ENCODE assay signal across 8 mouse cellular contexts in the genomic region with DNA sequence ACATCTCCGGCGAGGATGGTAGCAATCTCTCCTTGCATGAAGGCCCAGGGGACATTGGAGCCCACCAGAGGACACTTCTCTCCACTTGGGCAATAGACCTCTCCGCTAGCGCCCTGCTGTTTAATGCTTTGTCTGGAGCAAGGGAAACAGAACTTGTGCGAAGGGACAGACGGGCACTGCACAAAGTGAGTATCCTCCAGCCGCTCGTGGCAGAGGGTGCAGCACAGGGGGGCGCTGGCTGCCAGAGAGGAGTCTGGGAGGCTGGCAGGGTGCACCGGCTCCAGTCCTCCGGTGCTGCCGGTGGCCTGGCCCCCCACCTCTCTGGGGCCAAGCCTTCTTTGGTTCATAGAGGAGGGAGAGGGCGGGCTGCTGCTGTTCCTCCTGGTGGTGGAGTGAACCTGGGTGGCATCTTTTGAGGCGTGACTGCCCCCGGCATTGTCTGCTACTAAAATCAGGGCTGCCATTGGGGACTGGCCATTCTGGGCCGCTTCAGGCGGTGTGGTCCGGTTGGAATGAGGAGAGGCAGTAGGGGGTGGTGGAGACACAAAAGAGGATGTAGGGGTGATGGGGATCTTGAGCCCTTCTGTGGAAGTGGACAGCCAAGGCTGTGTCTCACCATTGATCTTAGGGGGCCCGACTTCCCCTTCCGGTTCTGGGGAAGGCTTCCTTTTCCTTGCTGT. TPM values are rescaled to one million over a fixed set of nuclear protein-coding genes. Genes with fewer than 3 reads are reported as not detected.
DNase-seq lines count a peak whose midpoint lies in the region; ATAC-seq and TF ChIP-seq lines count a peak whose summit lies in the region.

No protein-coding gene starts in this region.

- peaks cover 3% of the 10 kb centered on the region; the same call in 1 of the 2 replicates for H3K4me1 ChIP-seq in bone marrow, adult 2 months (ENCODE audit: control insufficient read depth, insufficient read depth, low read length)
- H3K4me1 ChIP-seq in forebrain, embryonic 14.5 days (ENCODE audit: control insufficient read depth, insufficient read depth, low read length), result peaks cover 43% of the 10 kb centered on the region
- peaks cover 55% of the 10 kb centered on the region for H3K4me1 ChIP-seq in hindbrain, embryonic 12.5 days
- peaks cover 48% of the 10 kb centered on the region for H3K4me1 ChIP-seq in limb, embryonic 11.5 days (ENCODE audit: control insufficient read depth, insufficient read depth, low read length)
- H3K4me1 ChIP-seq in midbrain, embryonic 13.5 days (replicated peaks), result peaks cover 67% of the 10 kb centered on the region

- under 1% methylated on average over 20 of the region's 20 CpGs for WGBS in bone marrow, adult 2 months
- WGBS in forebrain, embryonic 14.5 days, result 2% methylated on average over 20 of the region's 20 CpGs
- WGBS in hindbrain, embryonic 12.5 days, result 2% methylated on average over 20 of the region's 20 CpGs
- WGBS in limb, embryonic 11.5 days, result 10% methylated on average over 20 of the region's 20 CpGs
- WGBS in midbrain, embryonic 13.5 days, result 3% methylated on average over 20 of the region's 20 CpGs

- H3K4me3 ChIP-seq in bone marrow, adult 2 months (replicated peaks; ENCODE audit: control insufficient read depth, low read depth, low read length), result peak overlapping the region; percentile 93
- H3K4me3 ChIP-seq in forebrain, embryonic 14.5 days (ENCODE audit: low read depth, low read length), result peak overlapping the region; percentile 99
- H3K4me3 ChIP-seq in hindbrain, embryonic 12.5 days, result peak overlapping the region; percentile 99
- H3K4me3 ChIP-seq in limb, embryonic 11.5 days (ENCODE audit: low read depth, low read length), result peak overlapping the region; percentile 99
- H3K4me3 ChIP-seq in midbrain, embryonic 13.5 days (replicated peaks), result peak overlapping the region; percentile 100

- no peaks in the 10 kb centered on the region for H3K27me3 ChIP-seq in forebrain, embryonic 14.5 days (replicated peaks; ENCODE audit: control insufficient read depth, insufficient read depth, low read length)
- no peaks in the 10 kb centered on the region for H3K27me3 ChIP-seq in hindbrain, embryonic 12.5 days
- H3K27me3 ChIP-seq in limb, embryonic 11.5 days (ENCODE audit: control insufficient read depth, insufficient read depth, low read length), result no peaks in the 10 kb centered on the region
- H3K27me3 ChIP-seq in midbrain, embryonic 13.5 days, result no peaks in the 10 kb centered on the region

- peaks cover 41% of the 10 kb centered on the region for H3K36me3 ChIP-seq in forebrain, embryonic 14.5 days (ENCODE audit: control insufficient read depth, insufficient read depth, low read length)
- H3K36me3 ChIP-seq in hindbrain, embryonic 12.5 days, result peaks cover 6% of the 10 kb centered on the region; the same call in 1 of the 2 replicates
- H3K36me3 ChIP-seq in limb, embryonic 11.5 days (ENCODE audit: control insufficient read depth, insufficient read depth, low read length), result peaks cover 5% of the 10 kb centered on the region
- peaks cover 12% of the 10 kb centered on the region; the same call in 1 of the 2 replicates for H3K36me3 ChIP-seq in midbrain, embryonic 13.5 days

- no peak for TF ChIP-seq CTCF in bone marrow, adult 2 months (IDR thresholded peaks at IDR 0.05; ENCODE audit: control insufficient read depth, insufficient read depth, low read length)

- peak overlapping the region; percentile 96 for H3K27ac ChIP-seq in bone marrow, adult 2 months (ENCODE audit: control insufficient read depth, insufficient read depth, low read depth, low read length, poor library complexity)
- H3K27ac ChIP-seq in forebrain, embryonic 14.5 days (ENCODE audit: low read depth, low read length), result peak overlapping the region; percentile 100
- H3K27ac ChIP-seq in hindbrain, embryonic 12.5 days, result peak overlapping the region; percentile 98
- 0 out of 2 replicates have a peak overlapping the region, but pooled peaks have one; percentile 36 for H3K27ac ChIP-seq in limb, embryonic 11.5 days (replicated peaks; ENCODE audit: low read depth, low read length)
- peak overlapping the region; percentile 99 for H3K27ac ChIP-seq in midbrain, embryonic 13.5 days

- 0 out of 2 replicates have a peak, but pooled peaks have one; percentile 16 for TF ChIP-seq POLR2A in bone marrow, adult 2 months (IDR thresholded peaks at IDR 0.05; ENCODE audit: borderline replicate concordance, control insufficient read depth, low read depth, low read length)

- DNase-seq in layer of hippocampus, adult 11-12 months (ENCODE audit: low spot score), result peak; percentile 49
- no peak for DNase-seq in layer of hippocampus, adult 9-10 months (ENCODE audit: low spot score)
- DNase-seq in forebrain, embryonic 14.5 days (ENCODE audit: low spot score), result peak; percentile 62
- DNase-seq in limb, embryonic 11.5 days (ENCODE audit: low spot score), result no peak
- peak; percentile 71 for DNase-seq in thymus, adult 18-20 months

- no peak for ATAC-seq in forebrain, embryonic 14.5 days
- no peak for ATAC-seq in hindbrain, embryonic 12.5 days (ENCODE audit: low FRiP score)
- no peak for ATAC-seq in limb, embryonic 11.5 days (ENCODE audit: insufficient number of reproducible peaks, low FRiP score, low TSS enrichment, low read depth)
- no peak for ATAC-seq in midbrain, embryonic 13.5 days

- peak overlapping the region; percentile 100 for H3K4me2 ChIP-seq in forebrain, embryonic 14.5 days (ENCODE audit: low read length)
- H3K4me2 ChIP-seq in hindbrain, embryonic 12.5 days (replicated peaks), result peak overlapping the region; percentile 93
- H3K4me2 ChIP-seq in limb, embryonic 11.5 days (ENCODE audit: low read depth, severe bottlenecking), result peak overlapping the region; percentile 99
- H3K4me2 ChIP-seq in midbrain, embryonic 13.5 days (replicated peaks), result peak overlapping the region; percentile 100

- H3K9me3 ChIP-seq in forebrain, embryonic 14.5 days (replicated peaks; ENCODE audit: control insufficient read depth, low read length), result no peaks in the 10 kb centered on the region
- no peaks in the 10 kb centered on the region for H3K9me3 ChIP-seq in hindbrain, embryonic 12.5 days (replicated peaks)
- H3K9me3 ChIP-seq in limb, embryonic 11.5 days (ENCODE audit: control insufficient read depth, low read length), result no peaks in the 10 kb centered on the region
- H3K9me3 ChIP-seq in midbrain, embryonic 13.5 days, result no peaks in the 10 kb centered on the region

- H3K9ac ChIP-seq in forebrain, embryonic 14.5 days (ENCODE audit: low read length), result peak overlapping the region; percentile 100
- H3K9ac ChIP-seq in hindbrain, embryonic 12.5 days, result peak overlapping the region; percentile 100
- peak overlapping the region; percentile 99 for H3K9ac ChIP-seq in limb, embryonic 11.5 days (ENCODE audit: low read length)
- H3K9ac ChIP-seq in midbrain, embryonic 13.5 days (replicated peaks), result peak overlapping the region; percentile 100

RNA-seq across cellular contexts. Expression of a gene that starts 2.5 kb away (rescaled TPM):
- 21.3 and 35.8 TPM in 2 replicates for polyA plus RNA-seq in bone marrow, adult 2 months (2011; ENCODE audit: insufficient read depth, insufficient read length, low replicate concordance, missing spikeins)
- 7.9 and 8.3 TPM in 2 replicates for polyA plus RNA-seq in forebrain, embryonic 14.5 days (2014; fragmentation: Nextera tagmentation; extraction: Ambion mirVana)
- polyA plus RNA-seq in hindbrain, embryonic 12.5 days (2016; fragmentation: Nextera tagmentation; extraction: Ambion mirVana), result 8.8 and 9.6 TPM in 2 replicates
- 4.9 and 5.6 TPM in 2 replicates for polyA plus RNA-seq in limb, embryonic 11.5 days (2014; fragmentation: Nextera tagmentation; extraction: Ambion mirVana)
- 8.3 and 9.2 TPM in 2 replicates for polyA plus RNA-seq in midbrain, embryonic 13.5 days (2015; fragmentation: Nextera tagmentation; extraction: Ambion mirVana)

Comparison
In these comparisons a context has a peak if more than half of its experiments do, and no peak if none do; other contexts are left out.
1. DNase-seq: peak in layer of hippocampus, adult 11-12 months (single experiment), forebrain, embryonic 14.5 days (single experiment) and thymus, adult 18-20 months (2 of 2); none in layer of hippocampus, adult 9-10 months (single experiment) and limb, embryonic 11.5 days (single experiment).
2. H3K27ac ChIP-seq: peak in every context shown above with its lines; median percentile 100 in forebrain, embryonic 14.5 days; 99 in midbrain, embryonic 13.5 days; 98 in hindbrain, embryonic 12.5 days; 96 in bone marrow, adult 2 months; 36 in limb, embryonic 11.5 days.
3. Peak in every context shown above with its lines, with median percentiles within 50 percentile points of each other: H3K4me3 ChIP-seq, H3K4me2 ChIP-seq and H3K9ac ChIP-seq.